Mouse (Mus musculus) embryonic facial prominence, embryonic 14.5 days (tissue): ENCODE results near the gene Trak1. TPM values are rescaled to one million over a fixed set of nuclear protein-coding genes. Genes with fewer than 3 reads are reported as not detected.
A peak's percentile ranks its signal among the peaks of the same experiment; 100 is the strongest.

ENCODE experiments used
- ATAC-seq: fragments of 200-750 bp; cut with Nextera tagmentation; 2 replicates; pipeline ENCODE4 v1.8.0; 2017; ENCODE audit warnings: low read depth, moderate number of reproducible peaks, moderate TSS enrichment
- DNase-seq: peaks from one replicate; pipeline ENCODE4 v3.0.0-alpha.2; 2015; ENCODE audit warnings: low spot score
- H3K27ac ChIP-seq: fragments of 300-500 bp; sonication (generic); replicated peaks from 2 replicates; pipeline ENCODE4 v1.5.1; 2014; ENCODE audit warnings: low read depth, mild to moderate bottlenecking, low read length, moderate library complexity
- H3K27me3 ChIP-seq: fragments of 300-500 bp; sonication (generic); replicated peaks from 2 replicates; pipeline ENCODE4 v1.6.1; 2014; ENCODE audit warnings: low read length; ENCODE audit not compliant: control insufficient read depth, insufficient read depth
- H3K36me3 ChIP-seq: fragments of 300-500 bp; sonication (generic); 2 replicates; pipeline ENCODE4 v1.6.1; 2014; ENCODE audit warnings: low read length, mixed read lengths; ENCODE audit not compliant: control insufficient read depth, insufficient read depth
- H3K4me1 ChIP-seq: fragments of 300-500 bp; sonication (generic); 2 replicates; pipeline ENCODE4 v1.6.1; 2014; ENCODE audit warnings: antibody characterized with exemption, low read length; ENCODE audit not compliant: control insufficient read depth, insufficient read depth
- H3K4me2 ChIP-seq: fragments of 300-500 bp; sonication (generic); 2 replicates; pipeline ENCODE4 v1.6.1; 2014; ENCODE audit warnings: low read depth, mild to moderate bottlenecking, low read length, moderate library complexity, mixed read lengths
- H3K4me3 ChIP-seq: fragments of 300-500 bp; sonication (generic); 2 replicates; pipeline ENCODE4 v1.5.1; 2014; ENCODE audit warnings: low read depth, mild to moderate bottlenecking, low read length
- H3K9ac ChIP-seq: fragments of 300-500 bp; sonication (generic); 2 replicates; pipeline ENCODE4 v1.6.1; 2014; ENCODE audit warnings: low read depth, mild to moderate bottlenecking, low read length, moderate library complexity, mixed read lengths
- H3K9me3 ChIP-seq: fragments of 300-500 bp; sonication (generic); 2 replicates; pipeline ENCODE4 v1.6.1; 2016; ENCODE audit warnings: low read length; ENCODE audit not compliant: control insufficient read depth
- WGBS: fragments of 180-500 bp; shearing (Covaris S2); extraction: QIAGEN DNeasy Blood & Tissue Kit; methylation state at CpG from one replicate; pipeline ENCODE4 v1.1.7; 2014; 5-methylcytosine and 5-hydroxymethylcytosine counted together
- polyA plus RNA-seq: library from polyadenylated mRNA; unstranded; fragments of >200 nt; fragmentation: Nextera tagmentation; extraction: Ambion mirVana; gene quantifications from 2 replicates; pipeline ENCODE4 v1.2.1, GENCODE M21; 2014

The Trak1 gene
- polyA plus RNA-seq, 1 experiment from 2014 or later = 28.3 TPM

- Histone ChIP-seq H3K36me3 (no peaks in the 10 kb centered on the region), H3K4me3 (no peak overlapping the region), H3K27me3 (no peaks in the 10 kb centered on the region), H3K27ac (peak overlapping the region; percentile 89), H3K4me1 (peaks cover 33% of the 10 kb centered on the region), H3K9me3 (no peaks in the 10 kb centered on the region), H3K4me2 (no peak overlapping the region), H3K9ac (no peak overlapping the region)
- DNase-seq (no peak), ATAC-seq (no peak)
- WGBS = 60% methylated on average over 3 of the region's 3 CpGs
Measured at GRCm38 (mm10) chr9:121359266-121359972, 62.1 kb downstream of the Trak1 start.

- peak; percentile 62 for ATAC-seq
Measured at GRCm38 (mm10) chr9:121360327-121360954, 63.1 kb downstream of the Trak1 start.

GRCm38 (mm10) chr9:121361010-121361409 is 63.7 kb downstream of the Trak1 start:
- Histone ChIP-seq H3K4me3 (no peak overlapping the region), H3K27me3 (no peaks in the 10 kb centered on the region), H3K4me2 (peak overlapping the region; percentile 28; the same call in 1 of the 2 replicates), H3K9ac (0 out of 2 replicates have a peak overlapping the region, but pooled peaks have one; percentile 31), H3K4me1 (peaks cover 21% of the 10 kb centered on the region), H3K36me3 (peaks cover 2% of the 10 kb centered on the region; the same call in 1 of the 2 replicates), H3K9me3 (no peaks in the 10 kb centered on the region), H3K27ac (peak overlapping the region; percentile 89)
- no peak for DNase-seq
- peak; percentile 35; the same call in 1 of the 2 replicates for ATAC-seq
- 38% methylated on average over 9 of the region's 9 CpGs for WGBS

More at GRCm38 (mm10) chr9:121360327-121360954, 63.1 kb downstream of the Trak1 start:
- H3K9ac ChIP-seq = peak overlapping the region; percentile 52
- WGBS = 19% methylated on average over 11 of the region's 12 CpGs
- H3K36me3 ChIP-seq = no peaks in the 10 kb centered on the region
- DNase-seq = no peak
- H3K4me2 ChIP-seq = peak overlapping the region; percentile 28
- H3K4me3 ChIP-seq = no peak overlapping the region
- peak overlapping the region; percentile 89 for H3K27ac ChIP-seq
- no peaks in the 10 kb centered on the region for H3K27me3 ChIP-seq
- peaks cover 27% of the 10 kb centered on the region for H3K4me1 ChIP-seq
- no peaks in the 10 kb centered on the region for H3K9me3 ChIP-seq

- H3K4me1 ChIP-seq = peaks cover 26% of the 10 kb centered on the region
- H3K4me2 ChIP-seq = no peak overlapping the region
- DNase-seq (no peak), ATAC-seq (no peak)
- 81% methylated on average over 19 of the region's 19 CpGs for WGBS
- no peaks in the 10 kb centered on the region for H3K27me3 ChIP-seq
- no peaks in the 10 kb centered on the region for H3K9me3 ChIP-seq
- no peak overlapping the region for H3K27ac ChIP-seq
- H3K36me3 ChIP-seq = peaks cover 6% of the 10 kb centered on the region; the same call in 1 of the 2 replicates
- H3K9ac ChIP-seq = no peak overlapping the region
- H3K4me3 ChIP-seq = no peak overlapping the region
Measured at GRCm38 (mm10) chr9:121363932-121364331, 66.6 kb downstream of the Trak1 start.

GRCm38 (mm10) chr9:121366135-121366863 is 69.0 kb downstream of the Trak1 start:
- Histone ChIP-seq H3K4me1 (peaks cover 15% of the 10 kb centered on the region; the same call in 1 of the 2 replicates), H3K4me2 (peak overlapping the region; percentile 32; the same call in 1 of the 2 replicates), H3K9me3 (no peaks in the 10 kb centered on the region), H3K27me3 (no peaks in the 10 kb centered on the region), H3K4me3 (no peak overlapping the region), H3K9ac (no peak overlapping the region), H3K36me3 (peaks cover 6% of the 10 kb centered on the region; the same call in 1 of the 2 replicates), H3K27ac (peak overlapping the region; percentile 67)
- DNase-seq = peak; percentile 61
- 61% methylated on average over 18 of the region's 18 CpGs for WGBS
- ATAC-seq = no peak

- Histone ChIP-seq H3K27ac (peak overlapping the region; percentile 67), H3K36me3 (peaks cover 6% of the 10 kb centered on the region; the same call in 1 of the 2 replicates), H3K4me2 (peak overlapping the region; percentile 32)
Measured at GRCm38 (mm10) chr9:121366864-121367245, 69.6 kb downstream of the Trak1 start.

GRCm38 (mm10) chr9:121369573-121369972 is 72.3 kb downstream of the Trak1 start:
- Histone ChIP-seq H3K36me3 (peaks cover 6% of the 10 kb centered on the region; the same call in 1 of the 2 replicates), H3K4me2 (no peak overlapping the region), H3K9me3 (no peaks in the 10 kb centered on the region), H3K4me3 (no peak overlapping the region), H3K4me1 (peaks cover 31% of the 10 kb centered on the region), H3K27me3 (no peaks in the 10 kb centered on the region), H3K27ac (no peak overlapping the region), H3K9ac (no peak overlapping the region)
- no peak for ATAC-seq
- no peak for DNase-seq
- 77% methylated on average over 6 of the region's 6 CpGs for WGBS

More at GRCm38 (mm10) chr9:121366864-121367245, 69.6 kb downstream of the Trak1 start:
- ATAC-seq = no peak
- Histone ChIP-seq H3K9me3 (no peaks in the 10 kb centered on the region), H3K9ac (0 out of 2 replicates have a peak overlapping the region, but pooled peaks have one; percentile 22), H3K27me3 (no peaks in the 10 kb centered on the region), H3K4me1 (peaks cover 16% of the 10 kb centered on the region), H3K4me3 (no peak overlapping the region)
- 61% methylated on average over 9 of the region's 12 CpGs for WGBS
- DNase-seq = no peak

- no peaks in the 10 kb centered on the region for H3K9me3 ChIP-seq
- peak overlapping the region; percentile 32 for H3K4me3 ChIP-seq
- peaks cover 29% of the 10 kb centered on the region for H3K4me1 ChIP-seq
- DNase-seq (peak; percentile 95), ATAC-seq (peak; percentile 93)
- peak overlapping the region; percentile 62 for H3K4me2 ChIP-seq
- peaks cover under 1% of the 10 kb centered on the region; the same call in 1 of the 2 replicates for H3K36me3 ChIP-seq
- under 1% methylated on average over 11 of the region's 18 CpGs for WGBS
- H3K27ac ChIP-seq = peak overlapping the region; percentile 63
- no peaks in the 10 kb centered on the region for H3K27me3 ChIP-seq
- H3K9ac ChIP-seq = peak overlapping the region; percentile 59
Measured at GRCm38 (mm10) chr9:121371346-121371891, 74.1 kb downstream of the Trak1 start.
